Mouse (Mus musculus) ZHBTc4 (cell line): ENCODE results near the gene Axin1.
"Not testable (repeated sequence)": the region's sequence is repeated elsewhere in the genome, so short reads cannot be mapped to it uniquely, and the experiment has no call there.

Source experiments
- DNase-seq: peaks from one replicate; pipeline ENCODE4 v3.0.0-alpha.2; 2011; ENCODE audit warnings: low read depth, low spot score

The Axin1 gene

DNA sequence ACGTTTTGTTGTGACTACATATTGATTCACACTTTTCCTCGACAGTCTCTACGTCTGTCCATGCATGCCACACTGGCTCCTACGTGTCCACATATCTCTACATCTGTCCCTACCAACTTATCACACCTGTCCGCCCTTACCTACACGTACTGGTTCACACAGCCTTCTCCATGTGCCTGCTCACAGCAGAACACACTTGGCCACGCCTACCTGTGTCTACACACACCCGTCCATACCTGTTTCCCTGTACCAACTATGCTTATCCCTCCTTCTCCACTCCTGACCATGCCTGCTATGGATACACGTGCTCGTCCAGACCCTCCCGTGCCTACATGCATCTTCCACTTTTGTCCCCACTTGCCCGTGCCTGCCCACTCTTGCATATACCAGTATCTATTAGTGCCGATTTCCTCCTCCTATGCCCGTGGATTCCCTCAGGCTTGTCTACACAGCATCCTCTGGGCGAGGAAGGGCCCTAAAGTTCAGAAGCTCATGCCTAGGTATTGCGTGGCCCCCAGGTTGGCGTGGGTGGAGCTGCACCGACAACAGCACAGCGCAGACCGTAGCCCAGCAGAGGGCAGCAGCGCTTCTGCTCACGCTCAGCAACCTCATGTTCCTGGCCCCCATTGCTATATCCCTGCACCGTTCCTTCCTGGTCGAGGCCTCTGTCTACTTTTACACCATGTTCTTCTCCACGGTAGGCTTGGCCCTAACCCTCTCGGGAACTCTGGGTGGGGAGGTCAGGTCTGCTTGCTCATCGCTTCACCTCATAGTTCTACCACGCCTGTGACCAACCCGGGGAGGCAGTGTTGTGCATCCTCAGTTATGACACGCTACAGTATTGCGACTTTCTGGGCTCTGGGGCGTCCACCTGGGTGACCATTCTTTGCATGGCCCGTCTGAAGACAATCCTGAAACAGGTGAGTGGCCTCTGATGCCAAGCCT, 18.4 kb upstream of the Axin1 start:
- DNase-seq: peak; percentile 71

- DNase-seq: no peak
Measured at GRCm38 (mm10) chr17:26122431-26123140, 15.9 kb upstream of the Axin1 start.

DNA sequence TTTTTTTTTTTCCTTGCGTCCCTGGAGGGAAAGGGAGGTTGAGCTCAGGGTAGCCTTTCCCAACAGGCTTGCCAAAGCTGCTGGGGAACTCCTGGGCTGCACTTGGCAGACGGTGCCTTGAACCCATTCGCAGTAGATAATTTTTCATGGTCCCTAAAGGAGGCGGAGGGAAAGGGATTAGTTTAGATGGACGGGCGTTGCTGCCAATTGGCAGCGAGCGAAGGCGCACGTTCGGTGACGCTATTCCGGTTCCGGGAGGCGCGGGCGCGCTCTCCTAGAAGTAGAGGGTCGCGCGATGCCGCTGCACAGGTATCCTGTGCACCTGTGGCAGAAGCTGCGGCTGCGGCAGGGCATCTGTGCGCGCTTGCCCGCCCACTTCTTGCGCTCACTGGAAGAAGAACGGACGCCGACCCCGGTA, 15.2 kb upstream of the Axin1 start, which contains the start of gene Mrpl28:
Mrpl28 (plus strand) TSS at position 234 of the 418 bp plus-strand sequence.
- DNase-seq: peak; percentile 99

DNA sequence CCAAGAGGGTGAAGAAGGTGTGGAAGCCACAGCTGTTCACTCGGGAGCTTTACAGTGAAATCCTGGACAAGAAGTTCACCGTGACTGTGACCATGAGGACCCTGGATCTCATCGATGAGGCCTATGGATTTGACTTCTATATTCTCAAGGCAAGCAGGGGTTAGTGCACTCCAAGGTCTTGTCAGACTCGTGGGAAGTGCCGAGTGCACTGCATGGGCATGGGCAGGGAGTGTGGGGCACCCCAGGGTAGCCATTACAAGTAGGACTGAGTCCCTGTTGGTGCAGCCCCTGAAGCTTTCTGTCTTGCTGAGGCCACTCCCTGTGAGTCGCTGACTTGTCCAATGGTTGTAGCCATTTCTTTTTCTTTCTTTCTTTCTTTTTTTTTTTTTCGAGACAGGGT, 13.9 kb upstream of the Axin1 start:
- DNase-seq: no peak

GRCm38 (mm10) chr17:26125226-26125625, 13.3 kb upstream of the Axin1 start:
- no peak for DNase-seq

GRCm38 (mm10) chr17:26131062-26131732, 7.3 kb upstream of the Axin1 start:
- peak; percentile 43 for DNase-seq

DNA sequence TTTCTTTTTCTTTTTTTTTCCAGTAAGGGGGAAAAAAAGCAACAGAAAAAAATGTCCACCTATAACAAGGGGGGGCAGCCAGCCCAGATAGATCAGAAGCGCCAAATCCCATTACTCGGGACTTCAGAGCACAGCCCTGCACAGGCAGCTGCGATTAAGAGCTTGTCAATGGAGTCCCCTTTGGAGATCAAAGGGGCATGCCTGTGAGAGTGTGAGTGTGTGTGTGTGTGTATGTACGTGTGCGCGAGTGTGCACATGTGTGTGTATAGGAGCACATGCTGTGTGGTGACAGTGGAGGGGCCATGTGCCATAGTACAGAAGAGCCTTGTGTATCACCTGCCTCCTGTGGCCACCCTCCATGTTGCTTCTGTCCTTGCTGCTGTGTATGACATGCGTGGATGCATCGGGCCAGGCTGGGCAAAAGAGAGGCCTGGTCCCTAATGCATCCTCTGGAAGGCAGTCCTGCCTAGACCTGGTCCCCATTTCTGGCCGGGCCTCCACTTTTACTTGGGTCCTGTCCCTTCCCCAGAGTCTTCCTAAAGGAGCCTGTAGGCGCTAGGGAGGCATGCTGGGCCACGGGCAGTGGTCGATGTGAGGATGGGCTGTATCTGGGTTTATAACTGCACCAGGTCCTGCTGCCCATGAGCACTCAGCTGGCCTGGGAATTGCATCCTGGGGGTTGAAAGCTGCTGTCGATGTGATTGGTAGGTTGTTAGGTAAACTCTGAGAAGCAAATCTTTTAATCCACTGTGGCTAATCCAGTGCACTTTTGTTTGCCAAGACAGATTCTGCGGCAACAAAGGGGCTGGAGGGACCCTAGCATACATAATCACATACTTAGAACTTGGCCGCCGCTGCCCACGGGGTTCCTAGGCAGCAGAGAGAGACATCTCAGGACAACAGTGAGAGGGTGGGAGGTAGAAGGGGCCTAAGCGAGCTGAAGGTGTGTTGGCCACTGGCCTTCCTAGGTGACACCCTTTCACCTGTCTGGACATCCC, 6.3 kb upstream of the Axin1 start:
- no peak for DNase-seq

DNA sequence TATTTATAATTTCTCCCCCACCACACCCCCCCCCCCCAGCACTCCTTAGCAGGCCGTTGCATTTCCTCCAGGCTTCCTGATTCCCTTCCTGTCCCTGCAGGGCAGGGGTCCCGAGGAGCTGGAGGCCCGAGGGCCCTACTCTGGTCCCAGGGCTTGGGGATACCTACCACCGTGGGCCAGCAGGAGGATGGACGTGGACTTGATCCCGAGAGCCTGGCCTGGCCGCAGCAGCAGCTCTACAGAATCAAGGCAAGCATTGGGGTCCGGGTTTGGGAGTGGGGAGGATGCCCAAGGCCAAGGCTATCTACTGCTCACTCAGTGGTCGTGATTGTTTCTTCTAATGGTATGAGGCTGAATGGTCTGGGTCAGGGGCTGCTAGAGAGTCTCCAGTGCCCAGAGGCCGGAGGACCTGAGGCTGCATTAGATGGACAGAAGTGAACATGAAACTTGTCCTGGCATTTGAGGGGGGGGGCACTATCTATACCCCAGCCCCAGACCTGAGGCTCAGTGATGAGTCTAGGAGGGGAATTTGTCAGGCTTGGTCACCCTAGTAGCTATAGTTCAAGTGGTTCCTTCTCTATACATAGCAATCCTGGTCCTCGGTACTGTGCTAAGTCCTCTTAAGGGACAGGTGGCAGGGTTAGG, 1.3 kb upstream of the Axin1 start:
- no peak for DNase-seq

- DNase-seq: no peak
Measured at GRCm38 (mm10) chr17:26137751-26138130, 747 bp upstream of the Axin1 start.

- DNase-seq: peak; percentile 64
Measured at GRCm38 (mm10) chr17:26138901-26139381, 453 bp downstream of the Axin1 start.

- no peak for DNase-seq
Measured at GRCm38 (mm10) chr17:26142796-26143195, 4.3 kb downstream of the Axin1 start.

- no peak for DNase-seq
Measured at GRCm38 (mm10) chr17:26143386-26143785, 4.9 kb downstream of the Axin1 start.

DNA sequence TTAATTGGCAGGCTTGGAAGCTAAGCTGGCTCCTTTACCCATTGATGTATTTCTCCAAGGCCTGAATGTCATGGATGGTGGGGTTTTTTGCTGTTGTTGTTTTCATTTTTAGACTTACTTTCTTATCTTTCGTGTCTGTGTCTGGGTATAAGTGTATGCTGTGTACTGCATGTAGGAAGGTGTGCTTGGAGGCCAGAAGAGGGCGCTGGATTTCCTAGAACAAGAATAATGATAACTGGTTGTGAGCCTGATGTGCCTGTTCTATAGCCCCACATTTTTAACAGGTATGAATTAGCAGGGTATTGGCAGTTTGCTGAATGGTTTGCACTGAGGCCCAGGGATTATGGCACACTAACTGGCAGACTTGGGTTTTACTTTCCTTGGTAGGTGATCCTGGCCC, 10.6 kb downstream of the Axin1 start:
- DNase-seq: peak; percentile 65

GRCm38 (mm10) chr17:26151886-26152630, 13.6 kb downstream of the Axin1 start:
- DNase-seq: no peak

- DNase-seq: no peak
Measured at GRCm38 (mm10) chr17:26162736-26163135, 24.2 kb downstream of the Axin1 start.

GRCm38 (mm10) chr17:26168039-26168438, 29.6 kb downstream of the Axin1 start:
- DNase-seq: peak; percentile 9

- DNase-seq: not testable (repeated sequence)
Measured at GRCm38 (mm10) chr17:26175248-26175647, 36.8 kb downstream of the Axin1 start.

DNA sequence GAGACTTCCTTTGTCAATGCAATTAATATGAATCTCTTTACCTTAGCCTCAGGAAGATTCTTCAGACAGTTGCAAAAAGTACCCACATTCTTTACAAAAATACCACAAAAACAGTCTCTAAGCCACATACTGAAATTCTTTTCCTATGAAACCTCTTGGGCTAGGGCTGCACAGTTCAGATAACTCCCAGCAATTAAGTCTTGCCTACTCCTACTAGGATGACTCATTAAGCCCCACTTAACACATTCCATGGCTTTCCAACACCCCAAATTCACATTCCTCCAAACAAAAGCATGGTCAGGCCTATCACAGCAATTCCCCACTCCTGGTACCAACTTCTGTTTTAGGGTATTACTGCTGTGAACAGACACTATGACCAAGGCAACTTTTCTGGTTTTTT, 40.1 kb downstream of the Axin1 start:
- DNase-seq: peak; percentile 39

GRCm38 (mm10) chr17:26181179-26181578, 42.7 kb downstream of the Axin1 start:
- DNase-seq: no peak
